Mouse (Mus musculus) CH12.LX (cell line): ENCODE results near the gene Lurap1l. TPM values are rescaled to one million over a fixed set of nuclear protein-coding genes. Genes with fewer than 3 reads are reported as not detected.

ENCODE experiments used
- DNase-seq: peaks from one replicate; pipeline ENCODE4 v3.0.0-alpha.2; 2013; ENCODE audit errors: extremely low read depth
- H3K27ac ChIP-seq: 2 replicates; pipeline ENCODE4 v1.5.1; 2012; ENCODE audit warnings: low read depth, mild to moderate bottlenecking, control low read depth, moderate library complexity; ENCODE audit not compliant: insufficient read depth
- H3K27me3 ChIP-seq: replicated peaks from 2 replicates; pipeline ENCODE3; 2012; ENCODE audit warnings: inconsistent platforms
- H3K36me3 ChIP-seq, 2 experiments: replicated peaks in 1 of 2; 2 replicates each; pipeline versions ENCODE3 to v1.6.1; 2012; ENCODE audit warnings: inconsistent platforms in 1 of 2, low read length in 1 of 2, mild to moderate bottlenecking in 1 of 2, mixed read lengths in 1 of 2, moderate library complexity in 1 of 2; ENCODE audit not compliant: control insufficient read depth in 1 of 2, insufficient read depth in 1 of 2
- H3K4me1 ChIP-seq, 2 experiments: 2 replicates each; pipeline ENCODE4 v1.6.1; 2012; ENCODE audit warnings: inconsistent platforms in 1 of 2, moderate library complexity in 1 of 2; ENCODE audit not compliant: insufficient read depth in 2 of 2, control insufficient read depth in 1 of 2
- H3K4me2 ChIP-seq: 2 replicates; pipeline ENCODE4 v1.6.1; 2012; ENCODE audit warnings: low read depth, mild to moderate bottlenecking, control low read depth; ENCODE audit not compliant: poor library complexity, insufficient read depth, severe bottlenecking
- H3K4me3 ChIP-seq, 3 experiments: fragments of 150-350 bp in 1 of 3; sonication (generic) in 1 of 3; replicated peaks in 1 of 3; 2 replicates each; pipeline versions ENCODE3 to v1.5.1; 2011 to 2012; ENCODE audit warnings: low read depth in 2 of 3, low read length in 2 of 3, mild to moderate bottlenecking in 2 of 3, moderate library complexity in 2 of 3, control low read depth in 1 of 3, improper control_type of control experiment in 1 of 3, inconsistent platforms in 1 of 3, mixed read lengths in 1 of 3; ENCODE audit not compliant: poor library complexity in 1 of 3
- H3K79me2 ChIP-seq: replicated peaks from 2 replicates; pipeline ENCODE4 v1.6.1; 2012; ENCODE audit warnings: mild to moderate bottlenecking, moderate library complexity; ENCODE audit not compliant: control insufficient read depth, poor library complexity, insufficient read depth, severe bottlenecking; ENCODE audit errors: extremely low read depth
- H3K9ac ChIP-seq: 2 replicates; pipeline ENCODE4 v1.6.1; 2012; ENCODE audit warnings: low read depth, mild to moderate bottlenecking, control low read depth, moderate library complexity; ENCODE audit not compliant: insufficient read depth
- H3K9me3 ChIP-seq: replicated peaks from 2 replicates; pipeline ENCODE3; 2012; ENCODE audit warnings: low read length, inconsistent platforms, mixed read lengths
- CHD2 ChIP-seq: IDR thresholded peaks from 2 replicates; pipeline ENCODE4 v1.6.1; 2011; ENCODE audit warnings: low read length, improper control_type of control experiment
- ELF1 ChIP-seq: IDR thresholded peaks from 2 replicates; pipeline ENCODE4 v1.6.1; 2014; ENCODE audit warnings: low read depth, mild to moderate bottlenecking, inconsistent platforms, low read length, improper control_type of control experiment
- ETS1 ChIP-seq: conservative IDR thresholded peaks from 2 replicates; pipeline ENCODE4 v1.6.1; 2012; ENCODE audit warnings: low read depth, mild to moderate bottlenecking, inconsistent platforms, low read length, improper control_type of control experiment, moderate library complexity
- GABPA ChIP-seq: IDR thresholded peaks from 2 replicates; pipeline ENCODE4 v1.6.1; 2012; ENCODE audit warnings: low read depth, low read length, improper control_type of control experiment, inconsistent platforms; ENCODE audit not compliant: insufficient replicate concordance
- JUN ChIP-seq: IDR thresholded peaks from 2 replicates; pipeline ENCODE4 v1.6.1; 2011; ENCODE audit warnings: low read depth, mild to moderate bottlenecking, low read length, improper control_type of control experiment, moderate library complexity; ENCODE audit not compliant: insufficient read depth
- KAT2A ChIP-seq: IDR thresholded peaks from 2 replicates; pipeline ENCODE4 v1.6.1; 2012; ENCODE audit warnings: low read length, improper control_type of control experiment, inconsistent platforms; ENCODE audit not compliant: insufficient replicate concordance
- MAFK ChIP-seq: IDR thresholded peaks from 2 replicates; pipeline ENCODE4 v1.6.1; 2011; ENCODE audit warnings: low read length, improper control_type of control experiment; ENCODE audit not compliant: insufficient replicate concordance
- MEF2A ChIP-seq: IDR thresholded peaks from 2 replicates; pipeline ENCODE4 v1.6.1; 2014; ENCODE audit warnings: low read depth, mild to moderate bottlenecking, inconsistent platforms, low read length, improper control_type of control experiment, borderline replicate concordance
- MYC ChIP-seq: IDR thresholded peaks from 2 replicates; pipeline ENCODE4 v1.6.1; 2011; ENCODE audit warnings: low read depth, mild to moderate bottlenecking, improper control_type of control experiment, low read length
- PAX5 ChIP-seq: IDR thresholded peaks from 2 replicates; pipeline ENCODE4 v1.6.1; 2012; ENCODE audit warnings: low read length, inconsistent platforms, mixed read lengths
- RAD21 ChIP-seq: IDR thresholded peaks from 2 replicates; pipeline ENCODE4 v1.6.1; 2011; ENCODE audit warnings: low read depth, mild to moderate bottlenecking, low read length, improper control_type of control experiment, moderate library complexity
- RCOR1 ChIP-seq: conservative IDR thresholded peaks from 2 replicates; pipeline ENCODE4 v1.6.1; 2012; ENCODE audit warnings: low read depth, mild to moderate bottlenecking, inconsistent platforms, low read length, improper control_type of control experiment
- SIN3A ChIP-seq: IDR thresholded peaks from 2 replicates; pipeline ENCODE4 v1.6.1; 2012; ENCODE audit warnings: low read length, improper control_type of control experiment, inconsistent platforms
- UBTF ChIP-seq: IDR thresholded peaks from 2 replicates; pipeline ENCODE4 v1.6.1; 2012; ENCODE audit warnings: low read depth, mild to moderate bottlenecking, inconsistent platforms, low read length, improper control_type of control experiment, moderate library complexity
- USF1 ChIP-seq: IDR thresholded peaks from 2 replicates; pipeline ENCODE4 v1.6.1; 2014; ENCODE audit warnings: low read depth, mild to moderate bottlenecking, inconsistent platforms, low read length, improper control_type of control experiment
- ZC3H11A ChIP-seq: IDR thresholded peaks from 2 replicates; pipeline ENCODE4 v1.6.1; 2012; ENCODE audit warnings: low read depth, mild to moderate bottlenecking, inconsistent platforms, low read length, improper control_type of control experiment
- ZNF384 ChIP-seq: IDR thresholded peaks from 2 replicates; pipeline ENCODE4 v1.6.1; 2012; ENCODE audit warnings: low read depth, low read length, improper control_type of control experiment, inconsistent platforms
- dilution Hi-C: fragments of 300-500 bp; cut with MboI; formaldehyde crosslinking; loops from 2 replicates; pipeline ENCODE4 v1.14.3; 2020; ENCODE audit warnings: low sequenced_read_pairs; ENCODE audit not compliant: extremely low pct_unique_long_range_greater_than_20kb, extremely low pct_ligation_motif_present
- in situ Hi-C: fragments of 300-500 bp; cut with MboI; formaldehyde crosslinking; loops from 3 replicates; pipeline ENCODE4 v1.14.3; 2019; ENCODE audit warnings: low sequenced_read_pairs, low pct_ligation_motif_present, low pct_unique_long_range_greater_than_20kb, mixed read lengths
- polyA plus RNA-seq: library from polyadenylated mRNA; unstranded; fragments of >175 nt; gene quantifications from 2 replicates; pipeline ENCODE4 v1.2.1, GENCODE M21; 2012; ENCODE audit warnings: low read depth; ENCODE audit not compliant: insufficient read length
- total RNA-seq, 2 experiments: library from RNA; depleted of rRNA; stranded (reverse); fragments of 300-350 nt in 1 of 2; fragments of >200 nt in 1 of 2; gene quantifications; 2 replicates each; pipeline ENCODE4 v1.2.3; 2012 to 2014

Gene Lurap1l
- total and polyA plus RNA-seq, 3 experiments = not detected

GRCm38 (mm10) chr4:80924815-80925214 lies 14.4 kb downstream of the Lurap1l start:
- no peak overlapping the region for H3K9ac ChIP-seq
- H3K9me3 ChIP-seq = peaks cover 13% of the 10 kb centered on the region
- H3K27me3 ChIP-seq = no peaks in the 10 kb centered on the region
- no peak overlapping the region for H3K4me3 ChIP-seq
- H3K36me3 ChIP-seq = no peaks in the 10 kb centered on the region
- in situ Hi-C loops = no loop called here
- TF ChIP-seq KAT2A = no peak
- no peak for TF ChIP-seq ETS1
- no peak overlapping the region for H3K4me2 ChIP-seq
- dilution Hi-C loops = no loop called here
- H3K27ac ChIP-seq = no peak overlapping the region
- no peaks in the 10 kb centered on the region for H3K79me2 ChIP-seq
- no peaks in the 10 kb centered on the region for H3K4me1 ChIP-seq
- DNase-seq = no peak

GRCm38 (mm10) chr4:80925752-80926519 lies 15.5 kb downstream of the Lurap1l start:
- Histone ChIP-seq H3K27me3 (no peaks in the 10 kb centered on the region), H3K27ac (no peak overlapping the region), H3K4me3 (no peak overlapping the region), H3K4me1 (no peaks in the 10 kb centered on the region), H3K9ac (no peak overlapping the region), H3K9me3 (peaks cover 12% of the 10 kb centered on the region), H3K36me3 (no peaks in the 10 kb centered on the region), H3K4me2 (no peak overlapping the region), H3K79me2 (no peaks in the 10 kb centered on the region)
- TF ChIP-seq ELF1 (no peak), RAD21 (no peak), JUN (no peak), MYC (no peak), USF1 (no peak), MEF2A (no peak), PAX5 (no peak), SIN3A (no peak), UBTF (no peak), CHD2 (no peak), ZC3H11A (no peak), ETS1 (no peak), RCOR1 (no peak), MAFK (no peak), GABPA (no peak), ZNF384 (no peak)
- dilution Hi-C loops = no loop called here
- in situ Hi-C loops = no loop called here
- no peak for DNase-seq
